Mouse (Mus musculus) lung, postnatal 0 days (tissue): ENCODE results near the gene Mesp2. TPM values are rescaled to one million over a fixed set of nuclear protein-coding genes. Genes with fewer than 3 reads are reported as not detected.

Experiments used
- ATAC-seq: fragments of 200-750 bp; cut with Nextera tagmentation; 2 replicates; pipeline ENCODE4 v1.8.0; 2017; ENCODE audit warnings: moderate library complexity
- DNase-seq: peaks from one replicate; pipeline ENCODE4 v3.0.0-alpha.2; 2016; ENCODE audit warnings: low spot score
- H3K27ac ChIP-seq: fragments of 300-500 bp; sonication (generic); 2 replicates; pipeline ENCODE4 v1.5.1; 2014; ENCODE audit warnings: antibody characterized with exemption, mild to moderate bottlenecking, low read length, mixed read lengths
- H3K27me3 ChIP-seq: fragments of 300-500 bp; sonication (generic); replicated peaks from 2 replicates; pipeline ENCODE4 v1.6.1; 2014; ENCODE audit warnings: low read length, mixed read lengths; ENCODE audit not compliant: insufficient read depth
- H3K36me3 ChIP-seq: fragments of 300-500 bp; sonication (generic); 2 replicates; pipeline ENCODE4 v1.6.1; 2014; ENCODE audit warnings: low read length, mixed read lengths; ENCODE audit not compliant: insufficient read depth
- H3K4me1 ChIP-seq: fragments of 300-500 bp; sonication (generic); 2 replicates; pipeline ENCODE4 v1.6.1; 2014; ENCODE audit warnings: antibody characterized with exemption, low read depth, low read length, mixed read lengths; ENCODE audit not compliant: insufficient read depth
- H3K4me2 ChIP-seq: fragments of 300-500 bp; sonication (generic); replicated peaks from 2 replicates; pipeline ENCODE4 v1.6.1; 2014; ENCODE audit warnings: low read depth, mild to moderate bottlenecking, low read length, moderate library complexity, mixed read lengths
- H3K4me3 ChIP-seq: fragments of 300-500 bp; sonication (generic); 2 replicates; pipeline ENCODE4 v1.5.1; 2014; ENCODE audit warnings: low read depth, low read length
- H3K9ac ChIP-seq: fragments of 300-500 bp; sonication (generic); replicated peaks from 2 replicates; pipeline ENCODE4 v1.6.1; 2014; ENCODE audit warnings: low read depth, mild to moderate bottlenecking
- H3K9me3 ChIP-seq: fragments of 300-500 bp; sonication (generic); 2 replicates; pipeline ENCODE4 v1.6.1; 2016; ENCODE audit warnings: low read length, mixed read lengths
- CTCF ChIP-seq: IDR thresholded peaks from 2 replicates; pipeline ENCODE4 v1.5.1; 2016; ENCODE audit warnings: antibody characterized with exemption, mild to moderate bottlenecking
- EP300 ChIP-seq: IDR thresholded peaks from 2 replicates; pipeline ENCODE4 v1.6.1; 2016; ENCODE audit warnings: antibody characterized with exemption, mild to moderate bottlenecking, control low read depth
- WGBS: fragments of 180-500 bp; shearing (Covaris S2); extraction: QIAGEN DNeasy Blood & Tissue Kit; methylation state at CpG from one replicate; pipeline ENCODE4 v1.1.7; 2014; 5-methylcytosine and 5-hydroxymethylcytosine counted together
- polyA plus RNA-seq: library from polyadenylated mRNA; unstranded; fragments of >200 nt; fragmentation: Nextera tagmentation; extraction: Ambion mirVana; gene quantifications from 2 replicates; pipeline ENCODE4 v1.2.1, GENCODE M21; 2015

Mesp2 gene
- polyA plus RNA-seq, result 0.92 and 0.99 TPM in 2 replicates

GRCm38 (mm10) chr7:79810611-79811506, at the start of gene Mesp2:
Gene Mesp2 (plus strand): TSS chr7:79810727.
- no peak for TF ChIP-seq EP300
- no peak; the same call in 1 of the 2 replicates for TF ChIP-seq CTCF
- Histone ChIP-seq H3K9ac (no peak within 1 kb of the TSS), H3K9me3 (no peaks in the 10 kb centered on the region), H3K27me3 (peaks cover 5% of the 10 kb centered on the region; the same call in 1 of the 2 replicates), H3K4me1 (no peaks in the 10 kb centered on the region), H3K4me3 (peak within 1 kb of the TSS; percentile 5; the same call in 1 of the 2 replicates), H3K27ac (no peak within 1 kb of the TSS), H3K4me2 (peak within 1 kb of the TSS; percentile 36), H3K36me3 (no peaks in the 10 kb centered on the region)
- ATAC-seq, result peak; percentile 80
- peak; percentile 81 for DNase-seq
- 13% methylated on average over 62 of the region's 71 CpGs for WGBS

GRCm38 (mm10) chr7:79761124-79761876, 49.2 kb upstream of the Mesp2 start:
- no peak overlapping the region for H3K9ac ChIP-seq
- no peak for DNase-seq
- no peaks in the 10 kb centered on the region for H3K27me3 ChIP-seq

GRCm38 (mm10) chr7:79762106-79762505, 48.4 kb upstream of the Mesp2 start:
- TF ChIP-seq CTCF (no peak), EP300 (no peak)
- WGBS, result 63% methylated on average over 8 of the region's 8 CpGs
- Histone ChIP-seq H3K27me3 (no peaks in the 10 kb centered on the region), H3K9ac (no peak overlapping the region), H3K4me2 (no peak overlapping the region), H3K27ac (no peak overlapping the region), H3K4me3 (no peak overlapping the region), H3K9me3 (no peaks in the 10 kb centered on the region), H3K4me1 (no peaks in the 10 kb centered on the region; the same call in 1 of the 2 replicates), H3K36me3 (no peaks in the 10 kb centered on the region)
- DNase-seq, result no peak
- no peak for ATAC-seq

More at GRCm38 (mm10) chr7:79761124-79761876, 49.2 kb upstream of the Mesp2 start:
- H3K27ac ChIP-seq, result no peak overlapping the region
- no peaks in the 10 kb centered on the region for H3K36me3 ChIP-seq
- H3K4me2 ChIP-seq, result no peak overlapping the region
- no peak overlapping the region for H3K4me3 ChIP-seq
- H3K4me1 ChIP-seq, result no peaks in the 10 kb centered on the region; the same call in 1 of the 2 replicates
- no peak for TF ChIP-seq EP300
- TF ChIP-seq CTCF, result no peak
- 53% methylated on average over 5 of the region's 5 CpGs for WGBS
- no peak for ATAC-seq
- H3K9me3 ChIP-seq, result no peaks in the 10 kb centered on the region

GRCm38 (mm10) chr7:79765991-79766390, 44.5 kb upstream of the Mesp2 start:
- ATAC-seq, result no peak
- Histone ChIP-seq H3K27me3 (no peaks in the 10 kb centered on the region), H3K27ac (no peak overlapping the region), H3K4me3 (no peak overlapping the region), H3K4me2 (no peak overlapping the region), H3K4me1 (no peaks in the 10 kb centered on the region), H3K9me3 (no peaks in the 10 kb centered on the region), H3K9ac (no peak overlapping the region), H3K36me3 (no peaks in the 10 kb centered on the region)
- WGBS, result 38% methylated on average over 1 of the region's 1 CpGs
- no peak for TF ChIP-seq EP300
- TF ChIP-seq CTCF, result peak; percentile 31
- no peak for DNase-seq

- WGBS, result 67% methylated on average over 3 of the region's 3 CpGs
- no peaks in the 10 kb centered on the region for H3K36me3 ChIP-seq
- DNase-seq, result no peak
- H3K27me3 ChIP-seq, result no peaks in the 10 kb centered on the region
- no peaks in the 10 kb centered on the region for H3K4me1 ChIP-seq
- no peak for ATAC-seq
- no peak overlapping the region for H3K4me3 ChIP-seq
- no peaks in the 10 kb centered on the region for H3K9me3 ChIP-seq
- H3K27ac ChIP-seq, result no peak overlapping the region
- no peak overlapping the region for H3K4me2 ChIP-seq
- TF ChIP-seq EP300 (no peak), CTCF (no peak)
- H3K9ac ChIP-seq, result no peak overlapping the region
Observed at GRCm38 (mm10) chr7:79769664-79770063, 40.9 kb upstream of the Mesp2 start.
